Mouse (Mus musculus): ENCODE measurements around the gene Kcna3. TPM values are rescaled to one million over a fixed set of nuclear protein-coding genes. Genes with fewer than 3 reads are reported as not detected.

The Kcna3 gene
- total and polyA plus RNA-seq, 3 experiments = not detected

GRCm38 (mm10) chr3:107037105-107037504 is 1.1 kb downstream of the Kcna3 start:
- no peaks in the 10 kb centered on the region for H3K27me3 ChIP-seq (ENCODE audit: insufficient read depth, low read length)
- H3K9me3 ChIP-seq (replicated peaks) = peaks cover 22% of the 10 kb centered on the region
- H3K36me3 ChIP-seq (replicated peaks) = no peaks in the 10 kb centered on the region
- TF ChIP-seq TAL1 (conservative IDR thresholded peaks at IDR 0.05; ENCODE audit: low read depth, low read length) (no peak), POLR2AphosphoS5 (IDR thresholded peaks at IDR 0.05; ENCODE audit: insufficient replicate concordance, low read depth, low read length) (no peak), GATA2 (IDR thresholded peaks at IDR 0.05; ENCODE audit: borderline replicate concordance, low read depth, low read length) (no peak), CTCF (IDR thresholded peaks at IDR 0.05; ENCODE audit: low read depth, low read length) (no peak), GATA1 (IDR thresholded peaks at IDR 0.05; ENCODE audit: borderline replicate concordance, low read length) (no peak)
- DNase-seq (ENCODE audit: low spot score) = no peak
- H3K4me1 ChIP-seq (ENCODE audit: insufficient read depth, low read depth, low read length) = no peaks in the 10 kb centered on the region
- H3K4me3 ChIP-seq (ENCODE audit: low read depth, low read length) = no peak overlapping the region
- no peak for ATAC-seq (ENCODE audit: extremely low read depth, insufficient number of reproducible peaks, low FRiP score, poor library complexity, severe bottlenecking)

GRCm38 (mm10) chr3:107037536-107038155 is 1.7 kb downstream of the Kcna3 start:
- no peak for ATAC-seq (ENCODE audit: extremely low read depth, insufficient number of reproducible peaks, low FRiP score, poor library complexity, severe bottlenecking)
- Histone ChIP-seq H3K9me3 (replicated peaks) (peaks cover 22% of the 10 kb centered on the region), H3K27me3 (ENCODE audit: insufficient read depth, low read length) (no peaks in the 10 kb centered on the region), H3K36me3 (replicated peaks) (no peaks in the 10 kb centered on the region), H3K4me1 (ENCODE audit: insufficient read depth, low read depth, low read length) (no peaks in the 10 kb centered on the region), H3K4me3 (ENCODE audit: low read depth, low read length) (no peak overlapping the region)
- DNase-seq (ENCODE audit: low spot score) = no peak
- TF ChIP-seq GATA1 (IDR thresholded peaks at IDR 0.05; ENCODE audit: borderline replicate concordance, low read length) (no peak), CTCF (IDR thresholded peaks at IDR 0.05; ENCODE audit: low read depth, low read length) (no peak), TAL1 (conservative IDR thresholded peaks at IDR 0.05; ENCODE audit: low read depth, low read length) (no peak), GATA2 (IDR thresholded peaks at IDR 0.05; ENCODE audit: borderline replicate concordance, low read depth, low read length) (no peak), POLR2AphosphoS5 (IDR thresholded peaks at IDR 0.05; ENCODE audit: insufficient replicate concordance, low read depth, low read length) (no peak)

- no peak for TF ChIP-seq GATA1 (IDR thresholded peaks at IDR 0.05; ENCODE audit: borderline replicate concordance, low read length)
- TF ChIP-seq CTCF (IDR thresholded peaks at IDR 0.05; ENCODE audit: low read depth, low read length) = no peak
- TF ChIP-seq POLR2AphosphoS5 (IDR thresholded peaks at IDR 0.05; ENCODE audit: insufficient replicate concordance, low read depth, low read length) = no peak
- no peak for TF ChIP-seq GATA2 (IDR thresholded peaks at IDR 0.05; ENCODE audit: borderline replicate concordance, low read depth, low read length)
- TF ChIP-seq TAL1 (conservative IDR thresholded peaks at IDR 0.05; ENCODE audit: low read depth, low read length) = no peak
- ATAC-seq (ENCODE audit: extremely low read depth, insufficient number of reproducible peaks, low FRiP score, poor library complexity, severe bottlenecking) (no peak), DNase-seq (ENCODE audit: low spot score) (no peak)
- Histone ChIP-seq H3K4me3 (ENCODE audit: low read depth, low read length) (no peak overlapping the region), H3K36me3 (replicated peaks) (no peaks in the 10 kb centered on the region), H3K9me3 (replicated peaks) (peaks cover 22% of the 10 kb centered on the region), H3K4me1 (ENCODE audit: insufficient read depth, low read depth, low read length) (no peaks in the 10 kb centered on the region), H3K27me3 (ENCODE audit: insufficient read depth, low read length) (no peaks in the 10 kb centered on the region)
Measured at GRCm38 (mm10) chr3:107038156-107038536, 2.2 kb downstream of the Kcna3 start.

- TF ChIP-seq GATA1 (IDR thresholded peaks at IDR 0.05; ENCODE audit: borderline replicate concordance, low read length) (no peak), CTCF (IDR thresholded peaks at IDR 0.05; ENCODE audit: low read depth, low read length) (no peak), POLR2AphosphoS5 (IDR thresholded peaks at IDR 0.05; ENCODE audit: insufficient replicate concordance, low read depth, low read length) (no peak)
- Histone ChIP-seq H3K27me3 (ENCODE audit: insufficient read depth, low read length) (no peaks in the 10 kb centered on the region), H3K4me3 (ENCODE audit: low read depth, low read length) (no peak overlapping the region)
Measured at GRCm38 (mm10) chr3:107038661-107039223, 2.8 kb downstream of the Kcna3 start.

GRCm38 (mm10) chr3:107039306-107039705 is 3.3 kb downstream of the Kcna3 start:
- TF ChIP-seq GATA2 (IDR thresholded peaks at IDR 0.05; ENCODE audit: borderline replicate concordance, low read depth, low read length) (no peak), GATA1 (IDR thresholded peaks at IDR 0.05; ENCODE audit: borderline replicate concordance, low read length) (no peak), CTCF (IDR thresholded peaks at IDR 0.05; ENCODE audit: low read depth, low read length) (no peak), TAL1 (conservative IDR thresholded peaks at IDR 0.05; ENCODE audit: low read depth, low read length) (no peak), POLR2AphosphoS5 (IDR thresholded peaks at IDR 0.05; ENCODE audit: insufficient replicate concordance, low read depth, low read length) (no peak)
- ATAC-seq (ENCODE audit: extremely low read depth, insufficient number of reproducible peaks, low FRiP score, poor library complexity, severe bottlenecking) (no peak), DNase-seq (ENCODE audit: low spot score) (no peak)
- no peaks in the 10 kb centered on the region for H3K4me1 ChIP-seq (ENCODE audit: insufficient read depth, low read depth, low read length)
- no peaks in the 10 kb centered on the region for H3K36me3 ChIP-seq (replicated peaks)
- no peak overlapping the region for H3K4me3 ChIP-seq (ENCODE audit: low read depth, low read length)
- no peaks in the 10 kb centered on the region for H3K27me3 ChIP-seq (ENCODE audit: insufficient read depth, low read length)
- peaks cover 22% of the 10 kb centered on the region for H3K9me3 ChIP-seq (replicated peaks)

More at GRCm38 (mm10) chr3:107038661-107039223, 2.8 kb downstream of the Kcna3 start:
- ATAC-seq (ENCODE audit: extremely low read depth, insufficient number of reproducible peaks, low FRiP score, poor library complexity, severe bottlenecking) (no peak), DNase-seq (ENCODE audit: low spot score) (no peak)
- Histone ChIP-seq H3K4me1 (ENCODE audit: insufficient read depth, low read depth, low read length) (no peaks in the 10 kb centered on the region), H3K36me3 (replicated peaks) (no peaks in the 10 kb centered on the region), H3K9me3 (replicated peaks) (peaks cover 22% of the 10 kb centered on the region)

GRCm38 (mm10) chr3:107040408-107040807 is 4.4 kb downstream of the Kcna3 start:
- DNase-seq (ENCODE audit: low spot score) (no peak), ATAC-seq (ENCODE audit: extremely low read depth, insufficient number of reproducible peaks, low FRiP score, poor library complexity, severe bottlenecking) (no peak)

More at GRCm38 (mm10) chr3:107040408-107040807, 4.4 kb downstream of the Kcna3 start:
- Histone ChIP-seq H3K27me3 (ENCODE audit: insufficient read depth, low read length) (no peaks in the 10 kb centered on the region), H3K36me3 (replicated peaks) (no peaks in the 10 kb centered on the region), H3K4me1 (ENCODE audit: insufficient read depth, low read depth, low read length) (no peaks in the 10 kb centered on the region), H3K9me3 (replicated peaks) (peaks cover 22% of the 10 kb centered on the region), H3K4me3 (ENCODE audit: low read depth, low read length) (no peak overlapping the region)
- no peak for TF ChIP-seq TAL1 (conservative IDR thresholded peaks at IDR 0.05; ENCODE audit: low read depth, low read length)
- TF ChIP-seq GATA2 (IDR thresholded peaks at IDR 0.05; ENCODE audit: borderline replicate concordance, low read depth, low read length) = no peak
- no peak for TF ChIP-seq CTCF (IDR thresholded peaks at IDR 0.05; ENCODE audit: low read depth, low read length)
- TF ChIP-seq POLR2AphosphoS5 (IDR thresholded peaks at IDR 0.05; ENCODE audit: insufficient replicate concordance, low read depth, low read length) = no peak
- no peak for TF ChIP-seq GATA1 (IDR thresholded peaks at IDR 0.05; ENCODE audit: borderline replicate concordance, low read length)

All from G1E (cell line).